Mouse (Mus musculus) heart, embryonic 12.5 days (tissue): ENCODE measurements around the gene Cdca7l. TPM values are rescaled to one million over a fixed set of nuclear protein-coding genes. Genes with fewer than 3 reads are reported as not detected.

Experiments used
- ATAC-seq: fragments of 200-750 bp; cut with Nextera tagmentation; 2 replicates; pipeline ENCODE4 v1.8.0; 2017; ENCODE audit warnings: moderate TSS enrichment, moderate library complexity; ENCODE audit not compliant: insufficient number of reproducible peaks, low FRiP score
- H3K27ac ChIP-seq: fragments of 300-500 bp; sonication (generic); 2 replicates; pipeline ENCODE4 v1.5.1; 2016; ENCODE audit warnings: mild to moderate bottlenecking, moderate library complexity; ENCODE audit not compliant: poor library complexity, severe bottlenecking
- H3K27me3 ChIP-seq: fragments of 300-500 bp; sonication (generic); replicated peaks from 2 replicates; pipeline ENCODE4 v1.6.1; 2016; ENCODE audit warnings: mild to moderate bottlenecking, moderate library complexity
- H3K36me3 ChIP-seq: fragments of 300-500 bp; sonication (generic); 2 replicates; pipeline ENCODE4 v1.6.1; 2016; ENCODE audit warnings: mild to moderate bottlenecking, moderate library complexity
- H3K4me1 ChIP-seq: fragments of 300-500 bp; sonication (generic); replicated peaks from 2 replicates; pipeline ENCODE4 v1.6.1; 2016; ENCODE audit warnings: mild to moderate bottlenecking
- H3K4me2 ChIP-seq: fragments of 300-500 bp; sonication (generic); 2 replicates; pipeline ENCODE4 v1.6.1; 2016; ENCODE audit warnings: mild to moderate bottlenecking, moderate library complexity
- H3K4me3 ChIP-seq: fragments of 300-500 bp; sonication (generic); 2 replicates; pipeline ENCODE4 v1.5.1; 2016; ENCODE audit warnings: mild to moderate bottlenecking
- H3K9ac ChIP-seq: fragments of 300-500 bp; sonication (generic); 2 replicates; pipeline ENCODE4 v1.6.1; 2016; ENCODE audit warnings: mild to moderate bottlenecking, moderate library complexity
- H3K9me3 ChIP-seq: fragments of 300-500 bp; sonication (generic); replicated peaks from 2 replicates; pipeline ENCODE4 v1.6.1; 2016; ENCODE audit warnings: mild to moderate bottlenecking, moderate library complexity
- WGBS: fragments of 180-500 bp; shearing (Covaris S2); methylation state at CpG from one replicate; pipeline ENCODE4 v1.1.7; 2016; 5-methylcytosine and 5-hydroxymethylcytosine counted together
- polyA plus RNA-seq: library from polyadenylated mRNA; unstranded; fragments of >200 nt; fragmentation: Nextera tagmentation; extraction: Ambion mirVana; gene quantifications from 2 replicates; pipeline ENCODE4 v1.2.1, GENCODE M21; 2016

Gene Cdca7l
- polyA plus RNA-seq, 1 experiment from 2014 or later: 20.3 TPM

GRCm38 (mm10) chr12:117840705-117841104 is 36.6 kb downstream of the Cdca7l start:
- Histone ChIP-seq H3K27ac (no peak overlapping the region), H3K36me3 (no peaks in the 10 kb centered on the region), H3K4me1 (peaks cover 4% of the 10 kb centered on the region), H3K27me3 (no peaks in the 10 kb centered on the region), H3K4me2 (no peak overlapping the region), H3K9ac (no peak overlapping the region), H3K4me3 (no peak overlapping the region), H3K9me3 (no peaks in the 10 kb centered on the region)
- no peak for ATAC-seq
- 41% methylated on average over 1 of the region's 1 CpGs for WGBS

- Histone ChIP-seq H3K36me3 (no peaks in the 10 kb centered on the region), H3K4me3 (no peak overlapping the region), H3K9ac (no peak overlapping the region), H3K27ac (no peak overlapping the region), H3K9me3 (no peaks in the 10 kb centered on the region), H3K27me3 (no peaks in the 10 kb centered on the region), H3K4me1 (peaks cover 4% of the 10 kb centered on the region), H3K4me2 (no peak overlapping the region)
- ATAC-seq: no peak
- 86% methylated on average over 1 of the region's 1 CpGs for WGBS
Observed at GRCm38 (mm10) chr12:117842676-117843075, 38.6 kb downstream of the Cdca7l start.

DNA sequence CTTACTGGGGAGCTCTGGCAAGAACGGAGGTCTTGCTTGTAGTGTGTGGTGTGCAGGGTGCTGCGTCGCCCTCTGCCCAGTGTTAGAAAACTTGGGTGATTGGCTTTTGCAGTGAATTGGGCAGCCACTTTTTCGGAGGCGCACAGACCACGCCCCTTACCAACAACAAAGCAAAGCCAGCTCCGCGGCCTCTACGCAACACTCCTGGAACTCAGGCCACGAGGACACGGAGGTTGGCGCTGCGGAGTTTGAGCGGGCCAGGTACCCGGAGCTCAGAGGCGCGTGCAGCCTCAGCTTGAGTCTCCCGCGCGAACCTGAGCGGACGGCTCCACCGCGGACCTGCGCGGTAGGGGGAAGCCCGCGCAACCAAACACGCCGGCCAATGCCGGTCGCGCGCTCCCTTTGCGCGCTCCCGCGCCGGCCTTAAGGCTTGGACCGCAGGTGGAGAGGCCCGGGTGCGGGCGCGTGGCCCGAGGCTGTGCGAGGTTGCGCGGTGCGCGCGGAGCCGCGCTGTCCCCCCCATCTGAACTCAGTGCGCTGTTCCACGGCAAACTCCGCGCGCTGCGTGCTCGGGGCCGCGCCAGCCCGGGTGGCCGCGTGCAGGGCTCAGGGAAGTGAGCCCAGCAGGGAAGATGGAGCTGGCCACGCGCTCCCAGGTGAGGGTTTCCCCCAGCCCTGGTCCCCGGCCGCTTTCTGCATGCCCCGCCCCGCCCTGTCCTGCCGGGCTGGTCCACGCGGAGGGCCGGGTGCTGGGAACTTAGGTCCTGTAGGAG is 39.4 kb downstream of the Cdca7l start:
- peaks cover 4% of the 10 kb centered on the region for H3K4me1 ChIP-seq
- ATAC-seq: peak; percentile 90
- no peaks in the 10 kb centered on the region for H3K36me3 ChIP-seq
- H3K27me3 ChIP-seq: no peaks in the 10 kb centered on the region
- peak overlapping the region; percentile 68 for H3K4me3 ChIP-seq
- no peaks in the 10 kb centered on the region for H3K9me3 ChIP-seq
- under 1% methylated on average over 75 of the region's 75 CpGs for WGBS
- peak overlapping the region; percentile 85 for H3K9ac ChIP-seq
- peak overlapping the region; percentile 78 for H3K4me2 ChIP-seq
- no peak overlapping the region for H3K27ac ChIP-seq

DNA sequence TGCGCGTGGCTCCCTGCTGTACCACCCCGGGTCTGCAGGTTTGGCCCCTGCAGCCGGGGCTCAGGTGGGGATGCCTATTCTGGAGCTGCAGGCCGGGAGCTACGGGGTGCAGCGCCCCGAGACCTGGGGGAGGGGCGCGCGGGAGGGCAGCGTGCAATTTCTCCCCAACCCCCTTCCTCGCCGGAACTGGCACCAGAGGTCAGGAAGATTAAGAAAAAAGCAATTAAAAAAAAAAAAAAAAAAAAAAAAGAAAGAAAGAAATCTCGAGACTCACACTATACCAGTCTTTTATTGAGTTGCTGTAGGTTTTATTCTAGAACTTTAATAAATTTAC is 40.0 kb downstream of the Cdca7l start:
- Histone ChIP-seq H3K27ac (no peak overlapping the region), H3K4me1 (peaks cover 4% of the 10 kb centered on the region), H3K4me2 (peak overlapping the region; percentile 78), H3K4me3 (peak overlapping the region; percentile 68), H3K9me3 (no peaks in the 10 kb centered on the region), H3K27me3 (no peaks in the 10 kb centered on the region), H3K36me3 (no peaks in the 10 kb centered on the region), H3K9ac (peak overlapping the region; percentile 85)
- WGBS: under 1% methylated on average over 15 of the region's 15 CpGs
- no peak; the same call in 1 of the 2 replicates for ATAC-seq

GRCm38 (mm10) chr12:117844917-117845316 is 40.8 kb downstream of the Cdca7l start:
- Histone ChIP-seq H3K4me3 (peak overlapping the region; percentile 68), H3K27ac (no peak overlapping the region), H3K27me3 (no peaks in the 10 kb centered on the region), H3K4me2 (peak overlapping the region; percentile 58), H3K9me3 (no peaks in the 10 kb centered on the region), H3K36me3 (no peaks in the 10 kb centered on the region), H3K4me1 (peaks cover 8% of the 10 kb centered on the region), H3K9ac (0 out of 2 replicates have a peak overlapping the region, but pooled peaks have one; percentile 37)
- 46% methylated on average over 2 of the region's 2 CpGs for WGBS
- no peak for ATAC-seq

- 91% methylated on average over 6 of the region's 6 CpGs for WGBS
- Histone ChIP-seq H3K27ac (no peak overlapping the region), H3K9ac (no peak overlapping the region), H3K4me2 (no peak overlapping the region), H3K4me1 (peaks cover 25% of the 10 kb centered on the region), H3K9me3 (no peaks in the 10 kb centered on the region), H3K27me3 (no peaks in the 10 kb centered on the region), H3K4me3 (no peak overlapping the region), H3K36me3 (no peaks in the 10 kb centered on the region)
- ATAC-seq: no peak
Observed at GRCm38 (mm10) chr12:117848621-117849020, 44.5 kb downstream of the Cdca7l start.

GRCm38 (mm10) chr12:117850472-117850871 is 46.4 kb downstream of the Cdca7l start:
- 31% methylated on average over 10 of the region's 10 CpGs for WGBS
- H3K36me3 ChIP-seq: no peaks in the 10 kb centered on the region
- H3K4me3 ChIP-seq: no peak overlapping the region
- peak; percentile 67 for ATAC-seq
- H3K4me1 ChIP-seq: peaks cover 21% of the 10 kb centered on the region
- no peak overlapping the region for H3K9ac ChIP-seq
- H3K9me3 ChIP-seq: no peaks in the 10 kb centered on the region
- H3K27ac ChIP-seq: peak overlapping the region; percentile 66
- peak overlapping the region; percentile 30; the same call in 1 of the 2 replicates for H3K4me2 ChIP-seq
- no peaks in the 10 kb centered on the region for H3K27me3 ChIP-seq

GRCm38 (mm10) chr12:117853316-117853715 is 49.2 kb downstream of the Cdca7l start:
- no peak overlapping the region for H3K27ac ChIP-seq
- H3K4me3 ChIP-seq: no peak overlapping the region
- no peaks in the 10 kb centered on the region for H3K36me3 ChIP-seq
- H3K9ac ChIP-seq: no peak overlapping the region
- no peaks in the 10 kb centered on the region for H3K27me3 ChIP-seq
- no peak for ATAC-seq
- peaks cover 21% of the 10 kb centered on the region for H3K4me1 ChIP-seq
- H3K4me2 ChIP-seq: no peak overlapping the region
- WGBS: 25% methylated on average over 6 of the region's 6 CpGs
- H3K9me3 ChIP-seq: no peaks in the 10 kb centered on the region

DNA sequence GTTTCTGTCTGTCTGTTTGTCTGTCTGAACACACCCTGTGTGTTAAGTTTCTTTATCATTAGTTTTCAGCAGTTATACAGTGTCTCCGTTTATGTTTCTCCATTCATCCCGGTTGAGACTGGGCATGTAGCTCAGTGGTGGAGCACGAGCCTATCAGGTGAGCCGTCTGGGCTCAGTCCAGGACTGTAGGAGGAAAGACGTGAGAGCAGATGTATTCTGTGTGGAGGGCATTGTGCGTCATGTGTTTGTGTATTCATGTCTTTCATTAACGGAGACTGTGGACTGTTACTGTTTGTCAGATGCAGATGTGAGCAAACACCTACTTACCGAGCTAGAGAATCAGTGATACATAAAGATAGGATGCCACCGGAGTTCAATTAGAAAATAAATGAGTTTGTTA is 52.9 kb downstream of the Cdca7l start:
- ATAC-seq: no peak
- Histone ChIP-seq H3K4me3 (no peak overlapping the region), H3K27ac (no peak overlapping the region), H3K9me3 (no peaks in the 10 kb centered on the region), H3K4me2 (no peak overlapping the region), H3K36me3 (no peaks in the 10 kb centered on the region), H3K4me1 (0 out of 2 replicates have a peak, but pooled peaks cover 3% of the 10 kb centered on the region), H3K9ac (no peak overlapping the region), H3K27me3 (no peaks in the 10 kb centered on the region)
- WGBS: 67% methylated on average over 9 of the region's 9 CpGs

GRCm38 (mm10) chr12:117857884-117858283 is 53.8 kb downstream of the Cdca7l start:
- Histone ChIP-seq H3K4me3 (no peak overlapping the region), H3K4me2 (no peak overlapping the region), H3K27ac (no peak overlapping the region), H3K27me3 (no peaks in the 10 kb centered on the region), H3K36me3 (no peaks in the 10 kb centered on the region), H3K4me1 (no peaks in the 10 kb centered on the region), H3K9ac (no peak overlapping the region), H3K9me3 (no peaks in the 10 kb centered on the region)
- no peak for ATAC-seq
- 85% methylated on average over 6 of the region's 6 CpGs for WGBS

DNA sequence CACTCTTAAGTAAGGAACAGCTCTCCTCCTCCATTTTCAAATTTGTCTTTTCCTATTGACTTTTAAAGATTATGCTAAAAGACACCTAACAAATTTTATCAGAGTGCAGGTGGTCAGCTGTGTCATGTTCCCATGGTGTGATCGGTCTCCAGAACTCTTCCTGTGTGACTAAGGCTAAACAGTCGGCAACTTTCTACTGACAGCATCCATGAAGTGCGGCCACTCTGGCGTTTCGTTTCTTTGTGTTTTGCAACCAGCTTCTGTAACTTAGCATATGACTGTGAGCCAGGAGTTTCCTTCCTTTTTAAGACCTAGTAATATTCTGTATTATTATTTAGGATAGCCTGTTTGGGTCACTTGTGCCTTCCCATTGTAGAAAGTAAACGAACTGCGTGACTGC is 56.8 kb downstream of the Cdca7l start:
- 67% methylated on average over 7 of the region's 7 CpGs for WGBS

GRCm38 (mm10) chr12:117861249-117861648 is 57.2 kb downstream of the Cdca7l start:
- Histone ChIP-seq H3K9me3 (no peaks in the 10 kb centered on the region), H3K9ac (no peak overlapping the region), H3K4me3 (no peak overlapping the region), H3K27me3 (no peaks in the 10 kb centered on the region), H3K4me1 (no peaks in the 10 kb centered on the region), H3K4me2 (no peak overlapping the region), H3K27ac (no peak overlapping the region), H3K36me3 (peaks cover 12% of the 10 kb centered on the region; the same call in 1 of the 2 replicates)
- 74% methylated on average over 3 of the region's 3 CpGs for WGBS
- ATAC-seq: no peak

More for the DNA sequence above, 56.8 kb downstream of the Cdca7l start:
- H3K9ac ChIP-seq: no peak overlapping the region
- no peaks in the 10 kb centered on the region for H3K4me1 ChIP-seq
- H3K27me3 ChIP-seq: no peaks in the 10 kb centered on the region
- H3K4me3 ChIP-seq: no peak overlapping the region
- ATAC-seq: no peak
- H3K36me3 ChIP-seq: peaks cover 10% of the 10 kb centered on the region; the same call in 1 of the 2 replicates
- H3K9me3 ChIP-seq: no peaks in the 10 kb centered on the region
- no peak overlapping the region for H3K27ac ChIP-seq
- no peak overlapping the region for H3K4me2 ChIP-seq
